Mouse (Mus musculus): ENCODE measurements at regions not wholly inside any gene's neighbourhood (a gene's known extent, or its start where the extent isn't known, plus 50 kb on each side); places are given as distances from the start of the nearest gene placed in this dataset.

DNA sequence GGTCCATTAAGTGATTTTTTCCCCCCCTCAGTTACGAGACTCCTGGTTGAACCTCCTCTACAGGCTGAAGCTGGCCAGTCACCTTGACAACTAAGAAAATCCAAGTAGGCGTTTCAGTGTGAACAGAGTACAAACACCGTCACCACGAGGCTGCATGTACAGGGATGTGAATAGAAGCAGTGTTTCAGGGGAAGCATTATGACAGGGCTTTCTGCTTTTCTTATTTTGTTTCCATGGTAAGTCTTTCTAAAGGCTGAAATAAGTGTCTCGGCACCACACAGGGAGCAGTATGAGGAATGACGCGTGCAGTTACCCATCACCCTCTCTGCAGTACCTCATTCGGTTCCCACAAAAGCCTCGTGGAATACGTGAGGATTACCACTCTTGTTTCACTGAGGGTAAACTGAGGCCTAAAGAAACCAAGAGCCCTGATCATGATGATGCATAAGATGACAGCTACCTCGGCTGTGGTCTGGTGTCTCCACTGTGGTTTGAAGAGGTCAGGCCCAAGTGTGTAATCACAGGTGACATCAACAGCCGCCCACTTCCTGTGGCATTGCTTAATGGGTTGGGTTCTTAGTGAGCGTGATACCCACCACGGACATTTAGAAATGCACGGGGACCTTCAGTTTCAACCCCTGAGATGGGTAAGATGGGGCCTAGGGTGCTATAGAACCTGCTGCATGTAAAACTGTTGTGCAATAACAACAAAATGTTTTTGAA is 230.5 kb downstream of the Foxo1 start:
- DNase-seq: no peak

DNA sequence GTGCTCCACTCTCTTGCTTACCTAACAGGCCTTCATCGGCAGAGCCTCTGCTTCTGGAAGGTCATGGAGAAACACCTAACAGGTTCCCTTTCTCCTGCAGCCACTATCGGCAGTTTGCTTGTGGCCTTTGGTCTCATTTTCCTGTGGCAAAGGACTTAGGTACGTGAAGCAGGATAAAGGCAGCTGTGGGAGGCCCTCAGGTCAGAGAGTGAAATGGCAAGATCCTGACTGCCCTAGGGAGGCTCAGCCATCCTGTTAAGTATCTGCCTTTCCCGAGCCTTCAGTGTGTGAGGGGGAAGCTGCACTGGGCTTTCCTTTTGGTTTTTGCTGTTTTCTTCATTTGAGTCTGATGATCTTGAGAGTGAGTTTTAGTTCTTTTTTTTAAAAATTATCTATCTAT is 228.8 kb downstream of the Foxo1 start:
- DNase-seq: no peak

- no peak for DNase-seq
Measured at GRCm38 (mm10) chr3:52495401-52495800, 227.3 kb downstream of the Foxo1 start.

DNA sequence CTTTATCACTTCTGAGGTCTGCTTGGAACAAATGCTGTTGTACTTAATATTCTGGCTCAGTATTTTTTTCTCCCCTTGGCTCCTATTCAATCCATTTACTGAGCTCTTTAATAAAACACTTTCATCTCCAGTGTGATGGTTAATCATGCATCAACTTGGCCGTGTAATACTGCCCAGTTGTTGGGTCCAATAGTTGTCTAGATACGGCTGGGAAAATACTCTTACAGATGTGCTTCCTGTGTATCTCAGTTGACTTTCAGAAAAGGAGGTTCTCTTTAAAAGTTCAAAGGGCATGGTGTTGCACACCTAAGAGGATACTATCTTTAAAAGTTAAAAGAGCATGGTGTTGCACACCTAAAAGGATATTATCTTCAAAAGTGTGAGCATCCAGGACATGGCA is 226.8 kb downstream of the Foxo1 start:
- no peak for DNase-seq

- DNase-seq: no peak
Measured at GRCm38 (mm10) chr3:52479186-52479585, 211.1 kb downstream of the Foxo1 start.

DNA sequence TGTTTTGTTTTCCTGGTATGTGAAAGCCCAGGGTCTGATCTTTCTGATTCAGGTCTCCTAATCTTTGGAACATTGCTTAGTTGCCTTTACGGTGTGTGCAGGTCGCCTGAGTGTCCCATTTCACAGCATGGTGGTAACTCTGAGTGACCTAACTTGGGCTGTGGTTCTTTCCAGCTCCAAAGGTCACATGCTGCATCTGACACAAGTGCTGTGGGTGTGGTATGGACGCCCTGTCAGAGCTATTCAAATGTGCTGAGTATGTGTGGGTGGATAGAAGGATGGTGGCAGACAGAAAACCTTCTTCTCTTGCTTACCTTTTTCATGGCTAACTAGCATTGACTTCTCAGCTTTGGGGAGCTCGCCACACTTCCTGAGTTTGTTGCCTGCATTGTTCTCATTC is 201.8 kb downstream of the Foxo1 start:
- no peak for DNase-seq

DNA sequence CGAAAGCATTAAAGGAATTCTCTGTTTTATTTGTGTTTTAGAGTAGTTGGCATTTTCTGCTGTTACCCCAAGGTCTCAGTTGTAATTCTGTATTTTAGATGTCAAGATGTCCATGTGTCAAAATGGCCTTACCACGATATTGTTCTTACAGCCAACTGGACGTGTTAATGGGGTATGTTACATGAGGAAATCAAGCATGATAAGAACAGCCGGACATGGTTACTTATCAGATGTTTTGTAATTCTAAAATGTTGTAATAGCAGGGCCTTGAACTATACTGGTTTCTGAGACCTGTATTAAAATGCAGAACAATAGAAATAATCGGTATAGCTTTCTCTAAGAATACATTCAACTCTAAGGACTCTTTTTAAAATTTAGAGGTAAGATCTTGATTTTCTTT is 201.3 kb downstream of the Foxo1 start:
- DNase-seq: no peak

DNA sequence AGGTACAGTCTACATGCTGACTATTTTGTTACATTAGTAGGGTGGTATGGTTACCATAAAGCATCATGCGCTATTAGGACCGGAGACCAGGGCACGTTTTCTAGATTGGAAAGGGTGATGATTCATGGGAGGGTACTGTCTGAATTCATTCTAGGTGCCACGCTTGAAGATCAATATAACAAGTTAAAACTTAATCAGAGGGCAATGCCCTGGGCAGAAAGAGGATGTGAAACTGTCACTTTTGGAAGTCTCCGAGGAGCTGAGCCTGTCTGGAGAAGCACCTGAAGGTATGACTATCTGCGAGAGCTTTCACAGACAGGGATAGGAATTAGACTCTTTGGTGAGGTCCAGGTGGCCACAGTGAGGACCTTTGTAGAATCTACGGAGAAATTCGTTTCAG is 200.2 kb downstream of the Foxo1 start:
- no peak for DNase-seq

GRCm38 (mm10) chr3:52467876-52468275 is 199.7 kb downstream of the Foxo1 start:
- DNase-seq: no peak

DNA sequence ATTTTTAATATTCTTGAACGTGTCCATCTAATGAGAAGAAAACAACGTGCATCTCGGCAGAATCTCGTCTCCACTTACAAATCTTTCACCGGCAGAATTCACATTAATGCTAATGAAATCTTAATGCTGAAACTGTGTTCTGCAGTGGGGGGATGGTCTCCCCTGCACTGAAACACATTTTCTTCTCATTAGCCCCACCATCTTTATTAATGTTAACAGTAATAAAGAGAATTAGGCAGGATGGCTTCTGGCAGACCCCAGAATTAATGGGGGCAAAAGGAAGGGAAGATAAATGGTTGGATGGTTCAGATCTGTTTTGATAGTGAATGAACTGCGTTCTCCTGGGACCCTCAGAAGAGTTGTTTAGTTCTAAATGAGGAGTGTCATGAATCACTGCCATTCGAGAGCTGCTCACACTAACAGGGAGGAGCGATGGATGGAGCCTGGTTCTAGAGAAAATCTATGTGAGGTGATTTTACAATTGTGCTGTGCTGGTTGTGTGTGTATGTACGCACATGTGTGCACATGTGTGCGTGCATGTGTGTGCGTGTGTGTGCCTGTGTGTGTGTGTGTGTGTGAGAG is 198.9 kb downstream of the Foxo1 start:
- no peak for DNase-seq

- no peak for DNase-seq
Measured at GRCm38 (mm10) chr3:52466571-52466970, 198.4 kb downstream of the Foxo1 start.

DNA sequence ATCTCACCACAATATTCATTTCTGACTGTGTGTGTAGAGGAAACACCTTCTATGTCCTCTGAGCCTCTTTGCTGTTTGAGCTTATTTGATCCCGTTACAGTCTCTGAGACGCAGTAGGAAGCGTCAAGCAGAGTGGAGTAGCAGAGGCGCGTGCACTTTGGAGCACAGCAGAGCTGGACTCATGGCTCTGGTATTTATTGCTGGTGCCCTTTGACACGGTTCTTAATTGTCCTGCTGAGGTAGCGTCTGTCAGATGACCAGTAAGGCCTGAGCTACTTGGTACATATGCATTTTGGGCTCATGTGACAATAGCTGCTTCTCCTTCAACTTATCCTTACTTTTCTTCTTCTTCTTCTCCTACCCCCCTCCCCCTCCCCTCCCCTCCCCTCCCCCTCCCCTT is 195.8 kb downstream of the Foxo1 start:
- DNase-seq: no peak

DNA sequence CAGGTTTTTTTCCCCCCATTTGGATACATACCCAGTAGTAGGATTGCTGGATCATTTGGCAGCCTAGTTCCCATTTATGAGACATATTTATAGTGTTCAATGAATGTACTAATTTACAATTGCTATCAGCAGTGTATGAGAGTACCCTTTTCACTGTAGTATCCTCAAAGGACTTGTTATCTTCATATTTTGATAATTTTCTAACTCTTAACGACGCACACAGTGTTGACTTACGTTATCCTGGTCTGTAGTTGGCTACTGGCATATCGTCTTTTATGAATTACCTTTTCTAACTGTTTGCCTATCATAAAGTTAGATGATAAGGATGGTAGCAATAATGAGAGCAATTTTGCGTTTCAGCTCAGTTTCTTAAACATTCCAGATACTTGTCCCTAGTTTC is 186.8 kb downstream of the Foxo1 start:
- no peak for DNase-seq

DNA sequence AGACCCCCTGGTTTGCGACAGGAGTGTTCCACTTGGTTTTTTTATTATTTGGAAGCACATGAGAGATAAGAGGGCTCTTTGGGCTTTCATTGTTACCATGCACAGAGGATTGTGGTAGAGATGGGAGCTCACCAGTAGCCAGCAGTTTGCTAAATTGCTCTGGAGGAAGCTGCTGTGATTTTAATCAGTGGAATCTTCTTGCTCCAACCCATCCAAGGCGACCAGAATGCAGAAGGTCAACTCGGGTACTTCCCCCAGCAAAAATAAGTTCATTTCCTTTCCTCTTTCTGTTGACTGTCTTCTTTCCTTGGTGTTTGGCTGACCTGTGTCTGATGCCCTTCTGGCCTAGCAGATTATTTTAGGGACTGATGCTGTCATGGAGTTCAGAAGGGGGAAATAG is 184.9 kb downstream of the Foxo1 start:
- DNase-seq: no peak

DNA sequence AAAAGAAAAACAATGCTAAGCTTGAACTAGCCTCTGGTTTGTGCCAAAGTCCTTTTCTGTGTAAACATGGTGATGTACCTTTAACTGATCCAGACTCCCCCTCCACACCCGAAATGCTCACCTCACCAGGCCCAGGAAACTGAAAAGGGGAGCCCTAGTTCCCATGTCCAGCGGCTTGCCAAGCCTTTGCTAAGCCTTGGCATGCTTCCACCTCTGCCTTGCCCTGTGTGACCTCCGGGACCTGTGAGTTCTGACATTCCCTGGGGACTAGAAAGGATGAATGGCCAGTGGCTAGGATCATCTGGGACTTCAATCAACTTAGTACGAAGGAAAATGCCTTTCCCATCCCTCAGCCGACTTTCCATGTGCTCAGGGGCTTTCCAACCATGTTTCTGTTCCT is 184.2 kb downstream of the Foxo1 start:
- no peak for DNase-seq

GRCm38 (mm10) chr3:52446991-52447390 is 178.9 kb downstream of the Foxo1 start:
- DNase-seq: no peak

GRCm38 (mm10) chr3:52446500-52446899 is 178.4 kb downstream of the Foxo1 start:
- no peak for DNase-seq

DNA sequence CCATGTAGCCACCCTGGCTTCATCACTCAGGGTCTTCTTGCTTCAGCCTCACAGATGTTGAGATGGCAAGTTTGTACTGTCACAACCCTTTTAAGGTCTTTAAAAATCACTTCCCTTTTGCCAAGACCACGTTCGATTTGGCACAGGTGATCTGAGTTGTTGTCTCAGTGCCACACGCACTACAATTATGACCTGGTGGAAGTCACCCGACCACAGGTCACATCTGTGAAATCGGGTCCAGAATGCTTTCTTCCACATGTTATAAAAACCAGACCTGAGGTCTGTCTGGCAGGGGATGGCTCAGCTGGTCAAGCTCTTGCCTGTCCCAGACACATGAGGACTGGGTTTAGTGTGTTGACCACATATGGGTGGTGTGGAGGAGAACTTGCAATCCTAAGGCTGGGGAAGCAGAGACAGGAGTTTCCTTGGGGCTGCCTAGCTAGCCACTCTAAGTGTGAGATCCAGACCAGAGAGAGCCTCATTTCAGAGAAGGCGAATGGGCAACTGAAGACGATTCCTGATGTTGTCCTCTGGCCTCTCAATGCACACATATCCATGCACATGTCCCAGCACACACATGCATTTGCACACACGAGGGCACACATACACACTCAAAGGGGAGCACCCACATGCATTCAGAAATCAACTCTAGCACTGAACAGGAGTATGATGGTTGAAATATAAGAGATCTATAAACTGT is 176.4 kb downstream of the Foxo1 start:
- no peak for DNase-seq

GRCm38 (mm10) chr3:52443856-52444255 is 175.7 kb downstream of the Foxo1 start:
- peak; percentile 12 for DNase-seq

- no peak for DNase-seq
Measured at GRCm38 (mm10) chr3:52429014-52429589, 161.0 kb downstream of the Foxo1 start.

- no peak for DNase-seq
Measured at GRCm38 (mm10) chr3:52422826-52423225, 154.7 kb downstream of the Foxo1 start.

DNA sequence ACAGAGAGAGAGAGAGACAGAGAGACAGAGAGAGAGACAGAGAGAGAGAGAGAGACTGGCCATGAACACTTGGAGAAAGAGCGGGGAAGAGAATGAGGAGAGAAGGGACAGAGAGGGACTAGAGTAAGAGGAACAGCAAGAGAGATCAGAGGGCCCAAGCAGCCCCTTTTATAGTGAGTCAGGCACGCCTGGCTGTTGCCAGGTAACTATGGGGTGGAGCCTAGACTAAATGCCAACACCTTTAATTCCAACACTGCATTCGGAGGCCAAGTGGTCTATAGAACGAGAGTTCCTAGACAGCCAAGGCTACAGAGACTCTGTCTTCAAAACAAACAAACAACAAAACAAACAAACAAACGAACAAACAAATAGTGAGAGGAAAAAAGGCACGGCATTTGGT is 148.1 kb downstream of the Foxo1 start:
- no peak for DNase-seq

- no peak for DNase-seq
Measured at GRCm38 (mm10) chr3:52415361-52415760, 147.2 kb downstream of the Foxo1 start.

- no peak for DNase-seq
Measured at GRCm38 (mm10) chr3:52414017-52414416, 145.9 kb downstream of the Foxo1 start.
